Mouse (Mus musculus) adrenal gland, adult 8-10 months (tissue): ENCODE results near the gene Ppm1l. TPM values are rescaled to one million over a fixed set of nuclear protein-coding genes. Genes with fewer than 3 reads are reported as not detected.
"Not testable (repeated sequence)": the region's sequence is repeated elsewhere in the genome, so short reads cannot be mapped to it uniquely, and the experiment has no call there.

Experiments used
- DNase-seq: peaks from one replicate; pipeline ENCODE4 v3.0.0; 2022
- total RNA-seq, 4 experiments: library from RNA; stranded (reverse); gene quantifications; 2 replicates each; pipeline ENCODE4 v1.2.4; 2022

The Ppm1l gene
- total RNA-seq, 4 experiments from 2014 or later, result 15.4 to 22.2 (median 19.6) TPM

DNA sequence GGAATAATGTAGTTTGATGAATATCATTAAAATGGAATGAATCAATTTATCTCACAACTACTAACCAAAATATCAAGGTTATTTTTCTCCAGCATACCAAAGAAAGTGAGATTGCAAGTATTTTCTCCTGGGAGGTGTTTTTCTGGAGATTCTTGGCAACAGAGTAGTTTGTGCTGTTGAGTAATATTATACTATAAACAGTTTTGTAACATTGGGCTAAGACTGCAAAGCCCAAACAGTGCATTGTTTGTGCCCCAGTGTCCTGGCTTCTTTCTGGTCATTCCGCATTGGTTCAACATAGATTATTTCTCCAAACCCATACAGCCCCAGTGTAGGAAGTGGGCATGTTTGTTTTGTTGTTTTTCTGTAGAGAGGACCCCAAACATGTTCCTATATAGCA is 227.1 kb downstream of the Ppm1l start:
- DNase-seq, result no peak

DNA sequence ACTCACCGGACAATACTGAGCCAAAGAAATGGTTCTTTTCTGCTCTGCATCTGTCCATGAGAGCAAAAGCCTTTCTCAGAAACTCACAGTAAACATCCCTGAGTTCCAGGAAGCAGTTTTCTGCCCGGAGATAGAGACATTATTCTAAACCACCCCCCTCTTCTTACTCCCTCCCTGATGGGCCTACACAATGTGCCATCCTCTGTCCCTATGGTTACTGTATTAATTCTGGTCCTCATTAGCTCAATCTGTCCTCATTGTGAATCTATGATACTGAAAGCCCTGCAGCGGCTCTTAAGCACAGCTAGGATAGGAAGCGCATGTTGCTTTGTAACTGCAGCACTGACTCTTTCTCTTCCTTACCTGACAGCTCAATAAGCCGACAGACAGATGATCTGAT is 228.4 kb downstream of the Ppm1l start:
- DNase-seq, result no peak

DNA sequence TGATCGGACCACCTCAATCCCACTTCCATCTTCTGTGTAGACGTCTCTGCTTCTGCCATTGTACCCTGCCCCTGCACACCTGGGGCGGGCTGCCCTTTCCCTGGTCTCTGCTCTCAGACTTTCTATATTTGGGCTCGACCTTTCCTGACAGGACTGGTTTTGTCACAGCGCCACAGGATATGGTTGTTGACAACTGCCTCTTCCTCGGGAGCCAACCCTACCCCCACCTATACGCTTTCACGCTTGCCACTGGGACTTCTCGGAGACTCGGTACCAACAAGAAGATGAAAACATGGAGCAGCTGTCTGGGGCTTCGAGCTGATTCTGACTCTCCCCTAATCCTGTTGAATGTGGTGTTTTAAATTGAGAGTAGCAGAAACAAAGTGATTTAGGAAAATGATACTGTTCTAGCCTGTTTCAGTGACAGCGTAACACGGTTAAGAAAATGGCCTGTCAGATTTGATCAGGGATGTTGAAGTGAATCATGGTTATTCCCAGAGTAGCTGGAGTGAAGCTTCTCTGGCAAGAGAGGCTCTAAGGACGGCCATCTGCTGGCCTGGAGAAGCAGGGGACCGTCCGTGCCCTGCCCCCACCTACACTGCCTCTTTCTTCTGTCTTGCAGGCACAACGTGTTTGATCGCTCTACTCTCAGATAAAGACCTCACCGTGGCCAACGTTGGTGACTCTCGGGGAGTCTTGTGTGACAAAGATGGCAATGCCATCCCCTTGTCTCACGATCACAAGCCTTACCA is 232.2 kb downstream of the Ppm1l start:
- DNase-seq, result no peak

DNA sequence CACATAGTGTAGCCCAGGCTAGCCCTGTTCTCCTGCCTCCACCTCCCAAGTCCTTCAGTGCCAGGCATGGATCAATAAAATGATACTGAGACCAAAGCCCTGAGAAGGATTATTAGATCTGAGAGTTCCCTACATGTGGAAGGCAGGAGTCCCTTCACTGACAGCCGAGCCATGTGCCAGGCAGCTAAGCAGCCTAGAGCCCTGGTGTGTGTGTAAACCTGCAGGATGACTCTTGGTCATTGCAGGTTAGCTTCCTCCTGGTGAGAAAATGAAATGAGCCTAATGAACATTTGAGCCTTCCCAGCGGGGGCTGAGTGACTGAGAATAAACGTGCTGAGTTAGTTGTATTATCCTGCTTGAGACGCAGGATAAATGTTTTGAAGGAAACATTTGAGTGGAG is 232.9 kb downstream of the Ppm1l start:
- no peak for DNase-seq

DNA sequence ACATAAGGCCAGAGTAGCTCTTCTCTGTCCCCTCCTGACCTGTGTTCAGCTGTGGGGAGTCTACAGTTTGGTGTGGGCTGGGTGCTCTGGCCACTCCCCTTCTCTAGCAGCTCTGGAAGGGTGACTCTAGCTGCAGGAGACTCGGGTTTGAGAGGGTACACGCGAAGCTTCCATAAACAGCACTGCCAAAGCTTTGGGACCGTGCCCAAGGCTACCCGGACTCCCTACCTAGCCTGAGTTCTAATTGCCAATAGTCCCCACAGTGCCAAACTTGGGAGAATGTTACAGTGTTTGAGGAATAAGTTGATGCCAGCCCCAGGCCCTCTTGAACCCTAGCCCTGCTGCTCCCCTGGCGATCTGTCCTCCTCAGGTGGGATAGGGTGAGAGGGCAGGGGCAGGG is 238.8 kb downstream of the Ppm1l start:
- DNase-seq, result no peak

DNA sequence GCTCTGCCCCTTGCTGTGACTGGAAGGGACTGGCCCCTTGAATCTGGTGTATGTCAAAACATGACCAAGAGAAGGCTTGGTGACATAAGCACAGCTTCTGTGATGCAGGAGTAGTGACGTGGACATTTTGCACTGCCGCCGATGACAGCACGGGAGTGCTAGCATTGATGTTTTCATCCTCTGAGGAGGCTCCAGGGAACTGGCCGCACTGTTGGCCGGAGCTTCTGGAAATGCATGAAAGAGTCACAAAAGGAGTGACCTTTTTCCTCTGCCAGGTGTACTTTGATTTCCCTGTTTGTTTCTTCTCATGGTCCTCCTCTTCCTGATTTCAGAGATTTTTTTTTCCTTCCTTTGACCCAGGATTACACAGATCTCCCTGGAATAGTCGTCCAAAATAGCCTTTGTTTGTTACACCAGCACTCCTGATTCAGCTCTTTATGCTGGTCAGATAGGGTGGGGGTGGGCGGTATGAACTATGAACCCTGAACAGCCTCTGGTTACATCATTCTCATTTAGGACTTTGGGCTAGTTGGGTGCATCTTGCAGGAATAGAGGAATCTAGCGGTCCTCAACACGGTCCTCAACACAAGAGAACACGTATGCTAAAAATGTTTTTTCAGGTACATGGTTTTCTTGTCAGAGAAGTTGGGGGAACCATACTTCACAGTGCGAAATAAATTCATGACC is 239.6 kb downstream of the Ppm1l start:
- no peak for DNase-seq

DNA sequence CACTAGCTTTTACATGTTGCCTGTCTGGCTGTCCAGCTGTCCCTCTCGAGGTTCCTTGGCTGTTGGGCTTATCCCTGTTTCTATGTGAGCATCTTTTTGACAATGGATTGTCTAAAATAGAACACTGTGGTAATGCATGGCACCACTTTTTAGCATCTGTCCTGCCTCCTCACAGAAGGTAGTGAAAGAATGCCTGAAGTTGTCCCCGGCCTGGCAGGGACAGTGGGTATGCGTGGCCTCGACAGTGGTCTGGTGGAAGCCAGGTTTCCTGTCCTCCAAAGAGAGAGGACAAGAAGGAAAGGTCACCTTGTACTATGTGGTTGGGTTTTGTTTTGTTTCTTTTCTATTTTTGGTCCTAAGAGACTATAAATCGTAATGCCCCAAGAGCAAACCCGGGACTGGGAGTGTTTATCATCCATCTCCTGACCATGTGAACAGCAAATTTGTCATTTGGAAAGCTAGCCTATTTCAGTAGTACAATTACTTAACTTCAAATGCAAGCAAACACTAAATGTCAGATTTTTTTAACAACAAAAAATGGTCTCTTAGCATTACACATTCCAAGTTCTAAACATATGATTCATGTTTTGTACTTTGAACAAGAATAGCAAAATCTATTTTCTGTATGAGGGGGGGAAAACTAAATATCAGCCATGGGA is 242.8 kb downstream of the Ppm1l start:
- DNase-seq, result no peak

DNA sequence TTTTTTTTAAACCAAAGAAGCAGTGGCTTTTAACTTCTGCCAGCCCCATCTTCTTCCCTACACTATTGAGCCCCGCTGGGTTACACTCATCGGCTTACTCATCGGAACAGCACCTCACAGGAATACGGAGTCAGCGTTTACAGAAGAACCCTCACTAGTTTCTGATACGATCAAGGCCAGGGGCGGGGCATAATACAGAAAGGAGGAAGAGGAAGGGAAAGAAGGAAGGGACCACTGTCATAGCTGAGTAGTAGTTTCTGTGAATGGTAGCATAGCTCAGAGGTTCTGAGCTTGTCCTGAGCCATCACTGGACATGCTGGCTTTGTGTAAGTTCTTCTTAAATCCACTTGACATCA is 243.3 kb downstream of the Ppm1l start:
- no peak for DNase-seq

DNA sequence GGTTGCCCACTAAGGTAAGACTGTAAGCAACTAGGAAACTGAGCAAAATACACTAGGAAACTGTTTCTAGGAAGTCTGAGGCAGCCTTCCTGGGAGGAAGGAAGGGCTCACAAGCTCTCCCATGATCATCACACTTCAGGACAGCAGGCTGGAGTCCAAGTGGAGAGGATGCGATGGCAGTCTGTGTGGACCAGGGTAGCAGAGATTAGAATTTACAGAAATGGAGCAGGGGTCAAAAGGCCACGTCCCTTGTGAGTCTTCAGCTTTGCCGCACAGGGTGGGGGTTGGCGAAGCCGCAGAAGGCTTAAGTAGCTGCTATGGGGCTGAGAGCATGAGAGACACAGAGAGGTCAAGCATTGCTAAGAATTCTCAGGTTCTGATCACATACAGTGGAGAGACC is 245.0 kb downstream of the Ppm1l start:
- peak; percentile 25 for DNase-seq

DNA sequence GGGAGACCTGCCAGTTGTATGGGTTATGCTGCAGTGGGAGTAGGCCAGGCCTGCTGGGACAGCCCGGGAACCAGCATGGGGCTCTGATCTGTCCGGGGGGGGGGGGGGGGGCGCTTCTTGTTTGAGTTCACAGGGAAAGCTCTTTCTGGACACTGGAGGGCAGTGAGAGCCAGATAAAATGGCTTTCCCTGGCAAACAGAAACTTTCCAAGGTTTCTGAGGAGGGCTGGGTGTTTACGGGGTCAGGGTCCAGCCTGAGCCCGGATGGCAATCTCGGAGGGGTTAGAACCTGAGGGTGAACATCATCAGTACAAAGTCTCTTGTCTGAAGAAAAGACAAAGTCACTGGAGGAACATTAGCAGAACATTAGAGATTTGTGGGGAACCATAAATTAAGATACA is 246.7 kb downstream of the Ppm1l start:
- no peak for DNase-seq

DNA sequence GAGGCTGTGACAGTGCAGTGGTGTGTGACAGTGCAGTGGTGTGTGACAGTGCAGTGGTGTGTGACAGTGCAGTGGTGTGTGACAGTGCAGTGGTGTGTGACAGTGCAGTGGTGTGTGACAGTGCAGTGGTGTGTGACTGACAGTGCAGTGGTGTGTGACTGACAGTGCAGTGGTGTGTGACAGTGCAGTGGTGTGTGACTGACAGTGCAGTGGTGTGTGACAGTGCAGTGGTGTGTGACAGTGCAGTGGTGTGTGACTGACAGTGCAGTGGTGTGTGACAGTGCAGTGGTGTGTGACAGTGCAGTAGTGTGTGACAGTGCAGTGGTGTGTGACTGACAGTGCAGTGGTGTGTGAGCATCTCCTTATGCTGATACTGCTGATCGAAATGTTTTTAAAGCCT is 248.9 kb downstream of the Ppm1l start:
- DNase-seq, result not testable (repeated sequence)

DNA sequence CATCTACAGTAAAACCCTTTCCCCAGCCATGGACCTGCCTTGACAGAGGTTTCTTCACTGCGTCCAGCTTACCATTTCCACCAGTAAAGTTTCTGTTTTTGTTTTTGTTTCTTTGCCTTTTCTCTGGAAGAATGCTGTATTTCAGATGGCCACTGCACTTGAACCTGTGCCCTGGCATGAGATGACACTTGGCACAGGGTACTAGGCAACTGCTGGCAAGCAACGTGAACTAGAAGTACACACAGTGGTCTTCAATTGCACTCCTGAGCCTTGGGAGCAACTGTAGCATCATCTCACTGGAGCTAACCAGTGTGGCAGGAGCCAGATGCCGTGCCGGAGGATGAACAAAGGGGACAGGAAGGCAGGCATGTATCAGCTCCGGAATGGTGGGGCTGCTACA is 255.9 kb downstream of the Ppm1l start:
- no peak for DNase-seq

DNA sequence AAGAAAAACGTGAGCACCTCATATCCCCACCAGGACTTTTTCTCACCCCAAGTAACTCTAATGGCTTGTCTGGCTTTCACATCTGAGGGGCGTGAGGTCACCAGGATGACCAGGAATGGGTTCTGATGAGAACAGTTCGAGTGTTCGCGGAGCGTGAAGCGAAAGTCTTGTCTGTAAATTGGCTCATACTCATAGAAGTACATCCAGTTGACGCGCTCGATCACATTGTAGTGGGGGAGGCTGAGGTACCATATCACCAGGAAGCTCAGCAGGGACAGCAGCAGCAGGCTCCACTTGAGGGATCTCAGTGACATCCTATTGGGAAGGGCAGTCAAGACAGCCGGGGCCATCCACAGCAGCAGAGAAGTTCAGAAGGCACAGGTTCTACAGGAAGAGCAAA is 258.9 kb downstream of the Ppm1l start:
- no peak for DNase-seq

DNA sequence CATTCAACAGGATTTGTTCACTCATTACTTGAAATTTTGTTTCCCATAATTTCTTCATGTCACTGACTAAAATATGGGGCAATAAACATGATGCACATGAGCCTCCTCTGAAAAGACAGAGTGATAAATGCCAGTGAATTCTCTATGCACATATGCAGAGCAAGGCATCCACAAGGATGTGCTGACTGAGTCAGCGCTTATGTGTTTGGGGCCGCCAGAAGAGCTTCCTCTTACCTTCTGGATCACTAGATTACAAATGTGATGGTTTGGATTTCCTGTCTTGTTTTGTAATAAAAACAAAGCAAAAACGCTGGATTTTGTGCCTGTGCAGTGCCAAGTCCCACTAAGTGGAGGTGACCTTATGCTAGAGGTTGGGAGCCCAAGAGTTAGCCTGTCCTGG is 260.1 kb downstream of the Ppm1l start:
- DNase-seq, result no peak

DNA sequence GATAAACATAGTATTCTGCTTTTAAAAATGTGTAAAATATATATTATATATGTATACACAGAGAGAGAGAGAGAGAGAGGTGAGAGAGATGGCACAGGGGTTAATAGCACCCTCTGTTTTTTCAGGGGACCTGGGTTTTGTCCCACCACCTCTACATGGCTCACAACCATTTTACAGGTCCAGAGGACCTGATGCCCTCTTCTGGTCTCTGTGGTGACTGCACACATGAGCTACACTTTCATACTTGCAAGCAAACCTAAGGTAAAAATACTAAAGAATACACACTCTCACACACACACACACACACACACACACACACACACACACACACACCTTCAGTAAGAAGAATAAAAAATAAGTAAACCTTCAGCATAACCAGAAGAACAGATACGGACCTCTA is 262.1 kb downstream of the Ppm1l start:
- no peak for DNase-seq

DNA sequence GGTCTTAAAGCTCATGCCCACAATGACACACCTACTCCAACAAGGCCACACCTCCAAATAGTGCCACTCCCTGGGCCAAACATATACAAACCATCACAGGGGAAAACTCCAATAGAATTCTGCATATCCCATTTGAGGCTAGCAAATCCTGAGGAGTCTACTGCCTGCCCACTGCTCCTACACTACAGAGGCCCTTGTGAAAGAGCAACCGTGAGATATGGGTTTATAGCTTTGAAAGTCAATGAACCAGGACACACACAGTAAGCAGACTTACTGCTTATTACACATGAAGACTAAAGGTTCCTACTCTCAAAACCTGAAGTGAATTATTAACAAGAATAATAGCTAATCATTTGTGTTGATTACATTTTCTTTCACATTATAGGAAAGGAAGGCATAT is 267.1 kb downstream of the Ppm1l start:
- DNase-seq, result no peak

DNA sequence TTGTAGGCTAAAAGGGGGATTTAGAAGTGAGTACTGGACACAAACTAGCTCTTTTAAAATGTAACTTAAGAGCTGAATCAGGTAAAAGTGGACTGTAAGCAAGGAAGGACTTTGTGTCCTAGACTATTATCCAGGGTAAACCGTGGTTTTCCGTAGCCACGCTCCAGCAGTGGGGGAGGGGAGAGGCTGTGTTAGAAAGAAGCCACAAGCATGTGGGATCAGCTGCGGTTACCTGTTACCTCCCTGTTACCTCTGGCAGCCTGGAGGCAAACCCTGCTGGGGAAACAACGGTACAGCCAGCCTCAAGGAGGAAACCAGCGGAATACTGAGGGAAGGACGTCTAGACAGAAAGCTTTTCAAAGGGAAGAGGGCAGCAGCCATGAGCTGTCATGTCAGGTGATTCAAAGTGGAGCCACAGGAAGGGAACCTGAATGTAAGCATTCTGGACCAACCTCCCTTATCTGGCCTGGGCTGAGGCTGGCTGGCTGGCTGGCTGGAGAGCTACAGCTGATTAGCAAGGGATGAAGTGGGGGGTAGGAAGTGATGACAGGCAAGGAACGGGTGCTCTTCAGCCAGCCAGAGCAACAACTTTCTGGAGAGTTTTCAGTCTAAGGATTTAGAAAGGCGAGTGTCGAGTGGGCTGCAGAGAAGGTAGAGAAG is 271.6 kb downstream of the Ppm1l start:
- DNase-seq, result no peak

DNA sequence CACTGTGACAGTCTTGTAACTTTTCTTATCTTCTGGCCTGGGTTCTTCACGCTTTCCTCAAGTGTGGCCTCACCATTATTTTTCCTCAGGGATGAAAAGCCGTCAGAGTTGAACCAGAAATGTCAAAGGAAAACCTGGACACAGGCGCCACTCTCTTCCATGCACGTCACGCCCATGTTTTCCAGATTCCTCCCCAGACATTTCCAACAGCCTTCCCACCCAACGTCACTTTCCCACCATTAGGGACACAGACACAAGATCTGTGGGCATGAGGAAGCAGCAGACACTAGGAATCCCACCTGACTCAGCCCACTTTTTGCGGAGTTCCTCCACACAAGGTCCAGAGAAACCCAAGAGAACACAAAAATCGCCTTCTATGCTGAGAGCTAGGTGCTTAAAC is 276.8 kb downstream of the Ppm1l start:
- no peak for DNase-seq

DNA sequence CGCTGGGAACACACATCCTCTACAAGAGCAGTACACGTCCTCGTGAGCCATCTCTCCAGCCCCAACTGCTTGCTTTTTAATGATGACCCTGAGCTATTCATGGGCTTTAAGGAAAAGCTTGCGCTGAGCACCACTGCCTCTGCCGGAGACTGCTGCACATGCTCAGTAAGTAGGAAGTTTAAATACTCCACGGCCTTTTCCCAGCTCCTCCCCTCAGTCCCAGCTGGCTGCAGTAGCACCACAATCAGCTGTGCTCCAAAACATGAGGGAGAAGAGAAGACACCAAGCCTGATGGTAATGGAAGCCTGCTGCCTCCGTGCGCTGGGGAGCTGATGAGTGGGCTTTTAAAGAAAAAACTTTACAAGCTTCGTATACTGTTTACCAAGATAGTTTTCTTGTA is 277.4 kb downstream of the Ppm1l start:
- DNase-seq, result no peak

DNA sequence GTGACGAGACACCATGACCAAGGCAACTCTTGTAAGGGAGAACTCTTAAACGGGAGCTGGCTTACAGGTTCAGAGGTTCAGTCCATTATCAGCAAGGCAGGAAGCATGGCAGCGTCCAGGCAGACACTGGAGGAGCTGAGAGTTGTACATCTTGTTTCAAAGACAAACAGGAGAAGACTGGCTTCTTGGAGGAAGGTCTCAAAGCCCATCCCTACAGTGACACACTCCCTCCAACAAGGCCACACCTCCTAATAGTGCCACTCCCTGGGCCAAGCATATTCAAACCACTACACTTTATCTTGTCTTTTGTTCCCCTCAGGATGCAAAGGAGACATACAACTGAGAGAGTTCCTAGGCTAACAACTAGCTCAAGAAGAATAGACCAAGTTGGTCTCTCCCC is 279.5 kb downstream of the Ppm1l start:
- DNase-seq, result no peak

DNA sequence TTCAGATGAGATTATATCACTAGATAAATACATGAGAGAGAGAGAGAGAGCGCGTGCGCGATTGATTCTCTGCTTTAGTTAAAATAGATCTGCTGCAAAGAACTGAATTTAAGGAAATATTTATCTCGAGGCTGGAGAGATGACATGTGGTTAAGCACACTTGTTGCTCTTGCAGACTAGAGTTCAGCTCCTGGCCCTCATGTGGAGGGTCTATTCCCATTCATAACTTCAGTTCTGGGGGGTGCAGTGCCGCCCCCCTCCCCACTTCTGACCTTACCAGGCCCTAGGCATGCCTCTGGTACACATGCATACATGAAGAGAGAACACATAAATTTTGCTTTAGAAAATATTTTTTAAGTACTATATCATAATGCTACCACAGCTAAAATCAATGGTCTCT is 280.6 kb downstream of the Ppm1l start:
- no peak for DNase-seq

DNA sequence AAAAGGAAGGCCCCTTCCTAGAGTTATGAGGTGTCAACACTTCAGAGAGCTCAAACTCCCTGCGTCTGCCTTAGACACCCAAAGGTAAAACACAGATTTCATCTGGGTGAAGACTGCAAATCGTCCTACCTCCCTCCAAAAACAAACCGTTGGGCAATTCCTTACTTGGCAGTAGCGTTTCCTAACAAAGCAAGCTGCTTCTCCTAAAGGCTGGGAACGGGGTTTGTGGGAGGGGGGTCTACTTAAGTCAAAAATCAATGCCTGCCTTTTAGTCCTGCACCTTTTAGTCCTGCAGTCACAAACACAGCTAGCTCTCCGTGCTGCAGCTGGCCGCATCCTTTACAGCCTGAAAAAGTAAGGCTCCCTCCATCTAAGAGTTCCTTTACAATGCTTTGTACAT is 281.2 kb downstream of the Ppm1l start:
- DNase-seq, result no peak
